Mouse (Mus musculus) limb, embryonic 13.5 days (tissue): ENCODE results near the gene Gm37419. TPM values are rescaled to one million over a fixed set of nuclear protein-coding genes. Genes with fewer than 3 reads are reported as not detected.
A peak's percentile ranks its signal among the peaks of the same experiment; 100 is the strongest.

Experiments
- ATAC-seq: fragments of 200-750 bp; cut with Nextera tagmentation; 2 replicates; pipeline ENCODE4 v1.8.0; 2017; ENCODE audit warnings: low read depth, moderate number of reproducible peaks, moderate TSS enrichment; ENCODE audit not compliant: low FRiP score
- H3K27ac ChIP-seq: fragments of 300-500 bp; sonication (generic); 2 replicates; pipeline ENCODE4 v1.5.1; 2015; ENCODE audit warnings: inconsistent platforms, mild to moderate bottlenecking, moderate library complexity
- H3K27me3 ChIP-seq: fragments of 300-500 bp; sonication (generic); 2 replicates; pipeline ENCODE4 v1.6.1; 2015; ENCODE audit warnings: mild to moderate bottlenecking, inconsistent platforms
- H3K36me3 ChIP-seq: fragments of 300-500 bp; sonication (generic); 2 replicates; pipeline ENCODE4 v1.6.1; 2015; ENCODE audit warnings: inconsistent platforms, mild to moderate bottlenecking, moderate library complexity
- H3K4me1 ChIP-seq: fragments of 300-500 bp; sonication (generic); 2 replicates; pipeline ENCODE4 v1.6.1; 2015; ENCODE audit warnings: inconsistent platforms
- H3K4me2 ChIP-seq: fragments of 300-500 bp; sonication (generic); replicated peaks from 2 replicates; pipeline ENCODE4 v1.6.1; 2015; ENCODE audit warnings: inconsistent platforms, mild to moderate bottlenecking, moderate library complexity
- H3K4me3 ChIP-seq: fragments of 300-500 bp; sonication (generic); 2 replicates; pipeline ENCODE4 v1.5.1; 2015; ENCODE audit warnings: moderate library complexity, mild to moderate bottlenecking, inconsistent platforms
- H3K9ac ChIP-seq: fragments of 300-500 bp; sonication (generic); 2 replicates; pipeline ENCODE4 v1.6.1; 2015; ENCODE audit warnings: mild to moderate bottlenecking, inconsistent platforms
- H3K9me3 ChIP-seq: fragments of 300-500 bp; sonication (generic); 2 replicates; pipeline ENCODE4 v1.6.1; 2016; ENCODE audit warnings: inconsistent platforms
- WGBS: fragments of 180-500 bp; shearing (Covaris S2); methylation state at CpG from one replicate; pipeline ENCODE4 v1.1.7; 2015; 5-methylcytosine and 5-hydroxymethylcytosine counted together
- polyA plus RNA-seq: library from polyadenylated mRNA; unstranded; fragments of >200 nt; fragmentation: Nextera tagmentation; extraction: Ambion mirVana; gene quantifications from 2 replicates; pipeline ENCODE4 v1.2.1, GENCODE M21; 2015

Gene Gm37419
- polyA plus RNA-seq, 1 experiment from 2014 or later = not detected

- peaks cover 24% of the 10 kb centered on the region for H3K4me1 ChIP-seq
- no peak overlapping the region for H3K4me2 ChIP-seq
- H3K4me3 ChIP-seq = no peak overlapping the region
- peaks cover 31% of the 10 kb centered on the region for H3K36me3 ChIP-seq
- WGBS = 80% methylated on average over 7 of the region's 7 CpGs
- no peak overlapping the region for H3K27ac ChIP-seq
- H3K27me3 ChIP-seq = no peaks in the 10 kb centered on the region
- no peak overlapping the region for H3K9ac ChIP-seq
- ATAC-seq = no peak
- H3K9me3 ChIP-seq = peaks cover 7% of the 10 kb centered on the region; the same call in 1 of the 2 replicates
Observed at GRCm38 (mm10) chr16:23967301-23967700, 21.0 kb upstream of the Gm37419 start.

GRCm38 (mm10) chr16:23968888-23969287 is 19.4 kb upstream of the Gm37419 start:
- Histone ChIP-seq H3K9me3 (peaks cover 4% of the 10 kb centered on the region; the same call in 1 of the 2 replicates), H3K9ac (no peak overlapping the region), H3K27ac (no peak overlapping the region), H3K27me3 (no peaks in the 10 kb centered on the region), H3K4me3 (no peak overlapping the region), H3K4me1 (peaks cover 28% of the 10 kb centered on the region), H3K4me2 (no peak overlapping the region), H3K36me3 (peaks cover 40% of the 10 kb centered on the region)
- 64% methylated on average over 4 of the region's 4 CpGs for WGBS
- ATAC-seq = no peak

GRCm38 (mm10) chr16:23969919-23970318 is 18.4 kb upstream of the Gm37419 start:
- Histone ChIP-seq H3K27ac (no peak overlapping the region), H3K36me3 (peaks cover 47% of the 10 kb centered on the region), H3K27me3 (0 out of 2 replicates have a peak, but pooled peaks cover 4% of the 10 kb centered on the region), H3K9ac (no peak overlapping the region), H3K4me2 (no peak overlapping the region), H3K4me3 (no peak overlapping the region), H3K4me1 (peaks cover 20% of the 10 kb centered on the region), H3K9me3 (peaks cover 4% of the 10 kb centered on the region; the same call in 1 of the 2 replicates)
- no peak for ATAC-seq
- 76% methylated on average over 14 of the region's 14 CpGs for WGBS

GRCm38 (mm10) chr16:23972126-23972740 is 16.0 kb upstream of the Gm37419 start:
- H3K36me3 ChIP-seq = peaks cover 42% of the 10 kb centered on the region
- peaks cover 20% of the 10 kb centered on the region for H3K4me1 ChIP-seq
- no peak overlapping the region for H3K9ac ChIP-seq
- H3K9me3 ChIP-seq = peaks cover 4% of the 10 kb centered on the region; the same call in 1 of the 2 replicates
- H3K4me2 ChIP-seq = no peak overlapping the region
- H3K4me3 ChIP-seq = no peak overlapping the region
- ATAC-seq = no peak
- no peak overlapping the region for H3K27ac ChIP-seq
- 75% methylated on average over 20 of the region's 20 CpGs for WGBS
- H3K27me3 ChIP-seq = 0 out of 2 replicates have a peak, but pooled peaks cover 4% of the 10 kb centered on the region

GRCm38 (mm10) chr16:23972901-23973300 is 15.4 kb upstream of the Gm37419 start:
- Histone ChIP-seq H3K36me3 (peaks cover 38% of the 10 kb centered on the region), H3K4me1 (peaks cover 20% of the 10 kb centered on the region), H3K9me3 (0 out of 2 replicates have a peak, but pooled peaks cover under 1% of the 10 kb centered on the region), H3K27ac (no peak overlapping the region), H3K4me3 (no peak overlapping the region), H3K4me2 (no peak overlapping the region), H3K9ac (no peak overlapping the region), H3K27me3 (0 out of 2 replicates have a peak, but pooled peaks cover 4% of the 10 kb centered on the region)
- 0 out of 2 replicates have a peak, but pooled peaks have one; percentile 13 for ATAC-seq
- 75% methylated on average over 11 of the region's 11 CpGs for WGBS

- peaks cover 20% of the 10 kb centered on the region for H3K4me1 ChIP-seq
- ATAC-seq = no peak
- 87% methylated on average over 9 of the region's 9 CpGs for WGBS
- H3K36me3 ChIP-seq = peaks cover 29% of the 10 kb centered on the region
- no peaks in the 10 kb centered on the region for H3K9me3 ChIP-seq
- no peak overlapping the region for H3K9ac ChIP-seq
- no peak overlapping the region for H3K4me3 ChIP-seq
- no peak overlapping the region for H3K4me2 ChIP-seq
- 0 out of 2 replicates have a peak, but pooled peaks cover 4% of the 10 kb centered on the region for H3K27me3 ChIP-seq
- H3K27ac ChIP-seq = no peak overlapping the region
Observed at GRCm38 (mm10) chr16:23973635-23974367, 14.5 kb upstream of the Gm37419 start.

- ATAC-seq = no peak
- peaks cover 24% of the 10 kb centered on the region for H3K36me3 ChIP-seq
- WGBS = 93% methylated on average over 2 of the region's 2 CpGs
- peaks cover 27% of the 10 kb centered on the region for H3K27me3 ChIP-seq
- no peak overlapping the region for H3K27ac ChIP-seq
- H3K4me2 ChIP-seq = no peak overlapping the region
- H3K4me1 ChIP-seq = peaks cover 23% of the 10 kb centered on the region
- H3K4me3 ChIP-seq = no peak overlapping the region
- no peak overlapping the region for H3K9ac ChIP-seq
- H3K9me3 ChIP-seq = no peaks in the 10 kb centered on the region
Observed at GRCm38 (mm10) chr16:23976196-23976595, 12.1 kb upstream of the Gm37419 start.

GRCm38 (mm10) chr16:23977732-23978131 is 10.6 kb upstream of the Gm37419 start:
- Histone ChIP-seq H3K4me3 (no peak overlapping the region), H3K27ac (no peak overlapping the region), H3K36me3 (peaks cover 12% of the 10 kb centered on the region; the same call in 1 of the 2 replicates), H3K9ac (no peak overlapping the region), H3K27me3 (peaks cover 34% of the 10 kb centered on the region), H3K4me2 (no peak overlapping the region), H3K4me1 (peaks cover 25% of the 10 kb centered on the region), H3K9me3 (no peaks in the 10 kb centered on the region)
- no peak for ATAC-seq
- 84% methylated on average over 3 of the region's 3 CpGs for whole genome bisulfite sequencing

- no peaks in the 10 kb centered on the region for H3K9me3 ChIP-seq
- peaks cover 10% of the 10 kb centered on the region; the same call in 1 of the 2 replicates for H3K36me3 ChIP-seq
- H3K9ac ChIP-seq = no peak overlapping the region
- 76% methylated on average over 4 of the region's 4 CpGs for WGBS
- H3K27ac ChIP-seq = no peak overlapping the region
- H3K4me2 ChIP-seq = no peak overlapping the region
- no peak overlapping the region for H3K4me3 ChIP-seq
- no peak for ATAC-seq
- H3K4me1 ChIP-seq = peaks cover 30% of the 10 kb centered on the region
- peaks cover 35% of the 10 kb centered on the region for H3K27me3 ChIP-seq
Observed at GRCm38 (mm10) chr16:23978495-23978894, 9.8 kb upstream of the Gm37419 start.

- Histone ChIP-seq H3K27ac (no peak overlapping the region), H3K4me2 (no peak overlapping the region), H3K9ac (no peak overlapping the region), H3K4me1 (peaks cover 36% of the 10 kb centered on the region), H3K36me3 (peaks cover 4% of the 10 kb centered on the region; the same call in 1 of the 2 replicates), H3K4me3 (no peak overlapping the region), H3K9me3 (no peaks in the 10 kb centered on the region), H3K27me3 (peaks cover 38% of the 10 kb centered on the region)
- 87% methylated on average over 9 of the region's 9 CpGs for WGBS
- no peak for ATAC-seq
Observed at GRCm38 (mm10) chr16:23979446-23979845, 8.8 kb upstream of the Gm37419 start.

- H3K9ac ChIP-seq = peak overlapping the region; percentile 56
- peak overlapping the region; percentile 95 for H3K4me2 ChIP-seq
- peak overlapping the region; percentile 46 for H3K4me3 ChIP-seq
- WGBS = 13% methylated on average over 11 of the region's 11 CpGs
- H3K36me3 ChIP-seq = no peaks in the 10 kb centered on the region
- H3K27me3 ChIP-seq = peaks cover 35% of the 10 kb centered on the region
- H3K4me1 ChIP-seq = peaks cover 43% of the 10 kb centered on the region
- ATAC-seq = no peak
- H3K27ac ChIP-seq = no peak overlapping the region
- H3K9me3 ChIP-seq = no peaks in the 10 kb centered on the region
Observed at GRCm38 (mm10) chr16:23980201-23980870, 7.9 kb upstream of the Gm37419 start.
